Mouse (Mus musculus) left cerebral cortex, adult 2 months (tissue): ENCODE results near the gene 2310034G01Rik. TPM values are rescaled to one million over a fixed set of nuclear protein-coding genes. Genes with fewer than 3 reads are reported as not detected.

Experiments
- DNase-seq, 2 experiments: peaks; one replicate each; pipeline ENCODE4 v3.0.0; 2021 to 2022; ENCODE audit warnings: low spot score in 2 of 2, mixed read lengths in 1 of 2; ENCODE audit errors: extremely low spot score in 1 of 2
- H3K27ac ChIP-seq: fragments of 200-600 bp; 2 replicates; pipeline ENCODE4 v1.8.1; 2022
- H3K4me3 ChIP-seq: fragments of 200-600 bp; 2 replicates; pipeline ENCODE4 v1.8.1; 2022
- CTCF ChIP-seq: fragments of 200-600 bp; IDR thresholded peaks from 2 replicates; pipeline ENCODE4 v1.8.1; 2022; ENCODE audit warnings: antibody characterized with exemption, mild to moderate bottlenecking, moderate library complexity
- intact Hi-C: fragments of 180-260 bp; cut with DNase I; formaldehyde crosslinking; loops from one replicate; pipeline ENCODE4 v1.15.1; 2025
- long read RNA-seq, 2 experiments: library from polyadenylated mRNA; stranded (forward); transcript quantifications; one replicate each; pipeline ENCODE4 v2.0.0; 2021; ENCODE audit warnings: borderline mapping rate in 2 of 2
- total RNA-seq, 2 experiments: library from RNA; stranded (reverse); gene quantifications; 2 replicates each; pipeline ENCODE4 v1.2.3; 2021

2310034G01Rik gene
- total RNA-seq: under 1 TPM; 0.66 to 0.91 TPM
- long read RNA-seq, experiment 1: 0 reads
- long read RNA-seq, experiment 2: 0 reads

DNA sequence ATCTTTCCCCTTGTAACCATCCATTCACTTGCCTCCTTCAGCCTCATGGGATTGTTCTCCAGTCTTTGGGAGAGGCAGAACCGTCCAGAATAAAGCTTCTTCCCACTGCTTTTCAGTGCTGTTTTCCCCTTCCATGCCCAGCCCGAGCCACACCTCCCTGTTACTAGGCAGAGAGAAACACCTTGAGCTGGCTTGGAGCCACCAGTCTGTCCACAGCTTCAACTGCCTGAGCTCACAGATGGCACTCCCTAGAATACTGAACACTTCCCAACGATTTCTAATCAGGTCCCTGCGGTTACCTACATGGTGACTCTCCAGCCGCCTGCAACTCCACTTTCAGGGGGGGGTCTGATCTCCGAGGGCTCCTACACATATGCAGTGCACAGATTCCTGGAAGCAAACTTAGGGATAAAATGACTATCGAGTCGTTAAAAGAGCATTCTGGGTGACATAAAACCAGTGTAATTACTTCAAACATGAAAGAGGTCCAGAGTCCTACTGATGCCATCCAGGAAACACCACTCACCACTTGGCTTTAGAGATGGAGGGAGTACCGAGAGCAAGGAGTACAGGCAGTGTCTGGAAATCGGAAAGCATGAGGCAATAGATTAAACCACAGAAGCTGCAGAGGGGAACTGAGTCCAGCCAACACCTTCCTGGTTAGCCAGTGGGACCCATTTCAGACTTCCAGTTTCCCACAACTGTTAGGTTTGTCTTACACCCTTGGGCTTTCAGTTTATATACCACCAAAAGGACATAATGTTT is at the start of gene 2310034G01Rik:
Gene 2310034G01Rik, minus strand, starts transcription at position 135 of the 765 bp plus-strand sequence.
- Histone ChIP-seq H3K27ac (peak within 1 kb of the TSS; percentile 85), H3K4me3 (peak within 1 kb of the TSS; percentile 83)
- no peak for TF ChIP-seq CTCF
- intact Hi-C loops: no loop called here
- no peak for DNase-seq

DNA sequence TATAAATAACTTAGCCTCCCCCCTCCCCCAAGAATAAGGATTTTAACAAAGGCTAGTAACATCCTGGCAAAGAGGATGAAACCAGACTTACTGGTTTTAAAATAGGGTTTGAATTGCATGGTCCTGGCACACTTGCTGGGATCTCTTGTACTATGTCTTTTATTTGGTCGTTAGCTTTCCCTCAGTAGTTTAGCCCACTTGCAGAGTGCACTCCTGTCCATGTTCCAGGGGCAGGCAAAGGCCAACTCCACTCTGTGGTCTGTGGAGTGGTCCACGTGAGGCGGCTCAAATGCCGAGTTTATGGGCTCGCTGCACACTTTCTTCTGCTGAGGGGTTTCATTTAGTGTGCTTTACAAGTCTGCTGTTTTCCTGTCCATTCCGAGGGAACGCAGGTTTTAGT is 49.8 kb upstream of the 2310034G01Rik start:
- intact Hi-C loops: loop anchor here (1.0 to 5.0 kb wide), 2 partner anchors 44 to 127 kb away; no protein-coding TSS in a partner anchor
- no peak for TF ChIP-seq CTCF
- Histone ChIP-seq H3K27ac (no peak overlapping the region), H3K4me3 (no peak overlapping the region)
- no peak for DNase-seq

DNA sequence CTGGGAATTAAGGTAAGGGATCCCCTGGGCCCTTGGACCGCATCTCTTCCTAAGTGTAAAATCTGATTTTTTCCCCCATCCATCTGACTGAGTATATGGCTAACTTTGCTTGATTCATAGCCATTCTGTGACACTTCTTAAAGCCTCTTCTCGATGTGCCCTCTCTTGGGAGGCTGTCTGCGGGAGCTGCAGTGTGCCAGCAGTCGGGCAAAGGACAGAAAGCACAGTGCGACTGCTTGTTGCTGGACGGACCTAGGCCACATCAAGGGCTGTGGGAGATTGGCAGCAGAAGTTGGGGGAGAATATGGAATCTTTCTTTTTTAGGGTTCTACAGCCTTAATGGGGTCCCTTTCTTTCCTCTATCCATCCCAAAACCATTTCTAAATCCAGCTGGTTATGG is 49.3 kb upstream of the 2310034G01Rik start:
- no peak for DNase-seq
- H3K4me3 ChIP-seq: no peak overlapping the region
- H3K27ac ChIP-seq: no peak overlapping the region
- no peak for TF ChIP-seq CTCF
- intact Hi-C loops: loop anchor here (1.0 to 5.0 kb wide), 2 partner anchors 45 to 128 kb away; no protein-coding TSS in a partner anchor

DNA sequence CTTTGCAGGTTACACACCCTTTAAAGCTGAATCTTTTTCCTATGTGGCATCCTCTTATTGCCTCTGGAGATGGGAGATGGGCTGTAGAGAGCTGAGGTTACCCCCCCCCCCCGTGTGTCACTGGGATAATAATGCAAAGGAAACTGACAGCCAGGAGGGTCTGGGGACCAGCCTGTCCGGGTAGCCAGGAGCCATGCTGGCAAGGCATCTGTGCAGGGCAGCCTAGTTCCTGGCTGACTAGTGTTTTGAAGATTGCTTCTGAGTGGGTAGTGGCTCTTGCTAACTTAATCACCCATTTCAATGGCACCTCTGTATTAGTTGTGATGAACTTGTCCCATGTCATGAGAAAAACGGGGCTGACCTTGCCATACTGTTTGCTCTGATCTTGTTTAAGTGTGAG is 48.3 kb upstream of the 2310034G01Rik start:
- H3K27ac ChIP-seq: no peak overlapping the region
- no peak overlapping the region for H3K4me3 ChIP-seq
- DNase-seq: no peak
- TF ChIP-seq CTCF: no peak
- intact Hi-C loops: loop anchor here (5.0 kb wide), 1 partner anchor 129 kb away; no protein-coding TSS in a partner anchor

DNA sequence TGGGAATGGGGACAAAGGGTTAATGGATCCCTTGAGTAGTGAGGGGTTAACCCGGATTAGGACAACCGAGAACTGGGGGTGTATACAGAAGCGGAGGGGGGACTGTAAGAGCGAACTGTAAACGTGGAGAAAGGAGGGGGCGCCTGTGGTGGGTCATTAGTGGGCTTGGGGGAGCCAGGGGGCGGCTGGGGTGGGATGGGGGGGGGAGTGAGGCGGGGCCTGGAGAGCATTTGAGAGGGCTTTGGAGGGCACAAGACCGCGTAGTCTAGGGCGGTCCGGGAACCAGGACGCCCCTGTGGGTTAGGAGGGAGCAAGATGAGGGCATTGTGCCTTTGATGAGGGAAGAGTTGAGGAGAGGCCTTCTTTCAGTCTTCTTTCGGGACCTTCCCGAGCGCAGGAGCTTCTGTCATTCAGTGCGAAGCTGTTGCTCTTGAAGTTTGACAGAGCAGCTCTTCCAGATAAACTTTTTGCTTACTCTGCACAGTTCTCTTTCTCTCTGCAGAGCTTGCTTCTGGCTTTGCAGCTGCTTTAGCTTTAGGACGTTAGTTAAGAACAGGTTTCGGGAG is 47.4 kb upstream of the 2310034G01Rik start:
- intact Hi-C loops: loop anchor here (5.0 kb wide), 1 partner anchor 130 kb away; no protein-coding TSS in a partner anchor
- H3K27ac ChIP-seq: no peak overlapping the region; the same call in 1 of the 2 replicates
- no peak for TF ChIP-seq CTCF

DNA sequence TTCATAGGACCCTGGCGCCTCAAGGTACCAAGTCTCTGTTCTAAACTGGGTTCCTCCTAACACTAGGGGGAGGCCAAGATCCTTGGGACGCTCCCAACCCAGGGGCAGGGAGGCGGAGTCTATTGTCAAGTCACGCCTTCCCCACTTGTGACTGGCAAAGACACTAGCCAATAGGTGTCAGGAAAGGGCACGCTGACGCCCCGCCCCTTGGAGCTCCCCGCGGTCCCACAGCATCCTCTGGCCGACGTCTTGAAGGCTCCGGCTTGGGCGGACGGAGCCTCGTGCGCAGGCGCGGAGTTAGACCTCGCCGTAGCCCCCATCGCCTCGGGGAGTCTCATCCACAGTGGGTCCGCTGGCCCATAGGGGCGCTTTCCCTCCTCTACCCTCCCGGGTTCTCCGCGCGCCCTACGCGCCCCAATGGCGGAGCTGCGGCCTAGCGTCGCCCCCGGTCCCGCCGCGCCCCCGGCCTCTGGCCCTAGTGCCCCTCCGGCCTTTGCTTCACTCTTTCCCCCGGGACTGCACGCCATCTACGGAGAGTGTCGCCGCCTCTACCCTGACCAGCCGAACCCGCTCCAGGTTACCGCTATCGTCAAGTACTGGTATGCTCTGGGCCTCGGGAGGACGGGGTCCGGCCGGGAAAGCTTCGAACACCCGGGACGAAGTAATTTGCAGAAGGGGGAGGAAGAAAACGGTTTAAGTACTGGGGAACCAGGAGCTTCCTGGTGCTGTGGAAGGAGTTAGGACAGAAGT is 46.8 kb upstream of the 2310034G01Rik start, which contains the start of gene Sufu:
Gene Sufu, plus strand, starts transcription at position 211 of the 750 bp plus-strand sequence.
- peak; percentile 87 for TF ChIP-seq CTCF
- H3K4me3 ChIP-seq: peak within 1 kb of the TSS; percentile 94
- H3K27ac ChIP-seq: peak within 1 kb of the TSS; percentile 87
- peak; percentile 97 to 98 for DNase-seq
- intact Hi-C loops: loop anchor here (1.0 to 5.0 kb wide), 2 partner anchors 27 to 130 kb away; no protein-coding TSS in a partner anchor

More for the DNA sequence above, 47.4 kb upstream of the 2310034G01Rik start:
- H3K4me3 ChIP-seq: peak overlapping the region; percentile 79
- no peak for DNase-seq

DNA sequence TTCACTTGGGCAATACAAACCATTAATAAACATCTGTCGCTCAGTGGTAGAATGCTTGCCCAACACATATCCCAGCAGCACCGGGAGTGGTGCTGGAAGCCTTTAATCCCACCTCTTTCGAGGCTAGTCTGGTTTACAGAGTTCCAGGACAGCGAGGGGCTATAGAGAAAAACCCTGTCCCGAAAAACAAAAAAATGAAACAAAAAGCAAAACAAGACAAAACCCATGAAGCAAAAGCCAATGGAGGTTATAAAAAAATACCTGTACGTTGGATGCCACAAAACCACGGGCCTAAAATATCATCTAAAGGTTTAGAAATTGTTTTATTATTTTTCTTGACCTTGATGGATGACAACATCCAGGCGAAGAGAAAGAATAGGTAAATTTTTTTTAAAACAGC is 46.0 kb upstream of the 2310034G01Rik start:
- 0 out of 2 replicates have a peak overlapping the region, but pooled peaks have one; percentile 20 for H3K27ac ChIP-seq
- TF ChIP-seq CTCF: no peak
- DNase-seq: no peak
- H3K4me3 ChIP-seq: peak overlapping the region; percentile 94
- intact Hi-C loops: loop anchor here (1.0 to 5.0 kb wide), 2 partner anchors 28 to 131 kb away; no protein-coding TSS in a partner anchor

DNA sequence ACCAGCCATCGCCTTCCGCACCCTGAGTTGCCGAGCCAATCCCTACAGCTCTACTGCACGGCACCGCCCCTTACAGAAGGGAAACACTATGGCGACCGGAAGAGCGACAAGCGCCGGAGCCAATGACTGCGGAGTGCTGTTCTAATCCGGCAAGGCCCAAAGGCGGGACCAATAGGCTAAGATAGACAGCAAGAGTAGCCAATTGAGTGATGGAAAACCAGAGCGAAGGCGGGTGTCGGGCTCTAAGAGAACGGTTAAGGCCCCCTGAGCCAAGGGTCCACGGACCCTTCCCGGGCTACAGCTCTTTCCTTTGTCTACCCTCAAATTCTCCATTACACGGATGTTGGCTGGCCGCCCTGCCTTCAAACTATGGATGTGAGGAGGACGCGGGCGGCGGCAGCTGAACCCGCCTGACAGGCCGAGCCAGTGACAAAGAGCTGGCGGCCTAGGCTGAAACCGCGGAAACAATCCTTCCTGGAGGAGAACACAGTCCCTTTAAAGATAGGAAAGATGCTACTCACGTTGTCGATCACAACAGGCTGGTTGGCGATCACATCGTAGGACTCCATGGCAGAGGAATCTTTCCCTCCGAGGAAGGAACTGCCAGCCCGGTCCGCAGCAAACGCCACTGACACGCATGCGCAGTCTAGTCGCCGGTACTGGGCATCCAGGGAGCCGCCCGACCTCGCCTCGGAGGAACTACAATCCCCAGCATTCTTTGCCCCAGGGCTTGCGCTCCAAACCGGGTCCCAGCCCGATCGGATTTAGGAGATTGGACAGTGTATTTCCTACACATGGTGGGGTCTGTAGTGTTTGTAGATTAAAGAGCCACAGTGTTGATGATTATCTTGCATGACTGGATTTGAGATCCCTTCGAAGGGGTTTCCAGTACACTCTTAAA is 45.3 kb upstream of the 2310034G01Rik start, which contains the start of gene Actr1a:
Gene Actr1a, minus strand, starts transcription at position 640 of the 901 bp plus-strand sequence.
- intact Hi-C loops: loop anchor here (1.0 to 5.0 kb wide), 4 partner anchors 29 to 132 kb away; partner anchors contain the start of gene Trim8
- TF ChIP-seq CTCF: no peak
- Histone ChIP-seq H3K27ac (peak within 1 kb of the TSS; percentile 84), H3K4me3 (peak within 1 kb of the TSS; percentile 94)
- DNase-seq: peak; percentile 96 to 97

DNA sequence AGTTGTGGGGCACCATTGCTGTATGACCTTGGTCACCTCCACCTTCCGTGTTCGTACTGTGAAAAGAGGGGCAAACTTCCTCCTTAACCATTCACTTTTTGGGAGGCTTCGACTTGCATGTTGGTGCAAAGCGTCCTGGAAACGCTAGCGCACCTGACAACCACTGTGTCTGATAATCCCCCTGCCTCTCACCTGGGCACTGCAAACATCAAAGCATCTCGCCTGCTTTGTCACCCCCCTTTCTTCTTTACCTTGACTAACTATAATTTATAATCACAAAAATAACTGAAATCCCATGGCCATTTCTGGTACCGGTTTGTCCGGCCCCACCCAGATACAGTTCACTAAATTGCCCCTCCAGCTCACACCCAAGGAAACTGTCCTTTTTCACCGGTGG is 44.6 kb upstream of the 2310034G01Rik start:
- Histone ChIP-seq H3K27ac (0 out of 2 replicates have a peak overlapping the region, but pooled peaks have one; percentile 6), H3K4me3 (peak overlapping the region; percentile 94)
- TF ChIP-seq CTCF: no peak
- DNase-seq: no peak
- intact Hi-C loops: loop anchor here (1.0 to 5.0 kb wide), 3 partner anchors 46 to 133 kb away; partner anchors contain the start of gene Trim8

DNA sequence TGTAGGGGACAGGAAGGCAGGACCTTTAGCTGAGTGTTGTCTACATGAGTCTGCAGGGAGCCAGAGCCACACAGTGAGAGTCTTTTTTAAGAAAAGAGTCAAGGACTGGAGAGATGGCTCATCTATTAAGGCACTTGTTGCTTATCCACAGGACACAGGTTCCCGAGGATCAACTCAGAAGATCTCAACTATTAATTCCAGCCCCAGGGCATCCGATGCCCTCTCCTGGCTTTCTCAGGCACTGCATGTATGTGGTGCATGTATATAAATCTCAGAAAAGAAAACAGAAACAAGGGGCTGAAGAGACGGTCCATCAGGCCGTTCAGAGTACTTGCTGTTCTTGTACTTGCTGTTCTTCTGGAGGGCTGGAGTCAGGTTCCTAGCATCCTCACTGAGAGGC is 41.9 kb upstream of the 2310034G01Rik start:
- no peak for DNase-seq
- peak; percentile 60 for TF ChIP-seq CTCF
- intact Hi-C loops: no loop called here
- no peak overlapping the region for H3K4me3 ChIP-seq
- no peak overlapping the region for H3K27ac ChIP-seq
